Mouse (Mus musculus): Measurements from ENCODE around the gene Smad3. TPM values are rescaled to one million over a fixed set of nuclear protein-coding genes. Genes with fewer than 3 reads are reported as not detected.
A peak's percentile ranks its signal among the peaks of the same experiment; 100 is the strongest.

Gene Smad3
- total and polyA plus RNA-seq, 3 experiments, result 12.4 to 18.4 (median 13.0) TPM

GRCm38 (mm10) chr9:63704131-63704530, 53.7 kb downstream of the Smad3 start:
- Histone ChIP-seq H3K36me3 (ENCODE audit: control insufficient read depth, insufficient read depth, low read length) (0 out of 2 replicates have a peak, but pooled peaks cover 2% of the 10 kb centered on the region), H3K9ac (ENCODE audit: low read depth, low read length) (no peak overlapping the region), H3K27me3 (ENCODE audit: control insufficient read depth, insufficient read depth, low read length) (no peaks in the 10 kb centered on the region), H3K4me3 (no peak overlapping the region), H3K4me1 (ENCODE audit: control insufficient read depth, insufficient read depth, low read length) (peaks cover 21% of the 10 kb centered on the region), H3K27ac (no peak overlapping the region), H3K79me2 (replicated peaks; ENCODE audit: control insufficient read depth, insufficient read depth, low read length) (no peaks in the 10 kb centered on the region)
- no peak for DNase-seq
- no peak for TF ChIP-seq EP300 (IDR thresholded peaks at IDR 0.05; ENCODE audit: insufficient read depth, low read depth, low read length)
- no peak for TF ChIP-seq CTCF (IDR thresholded peaks at IDR 0.05)
- TF ChIP-seq POLR2A (IDR thresholded peaks at IDR 0.05; ENCODE audit: insufficient read depth, low read depth, low read length), result no peak
- intact Hi-C loops (cut with DNase I), result no loop called here
- 55% methylated on average over 5 of the region's 5 CpGs for WGBS

DNA sequence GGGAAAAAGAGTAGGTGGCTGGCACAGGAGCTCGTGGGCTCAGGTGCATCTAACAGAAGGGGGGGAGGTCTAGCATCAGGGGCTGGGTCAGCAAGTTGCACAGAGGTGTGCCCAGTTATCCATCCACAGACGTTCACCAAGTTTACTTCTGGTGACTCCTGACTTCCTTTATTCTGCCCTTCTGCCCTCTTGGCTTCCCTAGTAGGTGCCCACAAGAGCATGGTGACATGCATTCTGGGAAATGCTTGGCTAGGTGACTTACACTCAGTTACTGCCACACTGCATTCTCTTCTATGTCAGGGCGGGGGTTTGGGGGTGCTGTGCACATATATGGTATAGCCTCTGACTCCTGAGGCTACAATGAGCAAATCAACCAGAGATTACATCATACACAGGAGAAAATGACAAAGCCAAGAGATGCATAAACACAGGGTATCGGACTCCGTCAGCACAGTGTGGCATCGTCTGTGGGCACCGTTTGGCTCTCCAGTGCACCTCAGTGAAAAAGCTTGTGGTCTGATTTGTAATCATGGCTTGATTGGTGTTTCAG, 54.5 kb downstream of the Smad3 start:
- no peak for DNase-seq
- Histone ChIP-seq H3K9ac (ENCODE audit: low read depth, low read length) (no peak overlapping the region), H3K4me3 (no peak overlapping the region), H3K79me2 (replicated peaks; ENCODE audit: control insufficient read depth, insufficient read depth, low read length) (no peaks in the 10 kb centered on the region), H3K4me1 (ENCODE audit: control insufficient read depth, insufficient read depth, low read length) (peaks cover 25% of the 10 kb centered on the region), H3K27me3 (ENCODE audit: control insufficient read depth, insufficient read depth, low read length) (no peaks in the 10 kb centered on the region), H3K27ac (no peak overlapping the region), H3K36me3 (ENCODE audit: control insufficient read depth, insufficient read depth, low read length) (0 out of 2 replicates have a peak, but pooled peaks cover 2% of the 10 kb centered on the region)
- intact Hi-C loops (cut with DNase I), result no loop called here
- WGBS, result 83% methylated on average over 7 of the region's 7 CpGs
- TF ChIP-seq CTCF (IDR thresholded peaks at IDR 0.05) (no peak), POLR2A (IDR thresholded peaks at IDR 0.05; ENCODE audit: insufficient read depth, low read depth, low read length) (no peak), EP300 (IDR thresholded peaks at IDR 0.05; ENCODE audit: insufficient read depth, low read depth, low read length) (no peak)

DNA sequence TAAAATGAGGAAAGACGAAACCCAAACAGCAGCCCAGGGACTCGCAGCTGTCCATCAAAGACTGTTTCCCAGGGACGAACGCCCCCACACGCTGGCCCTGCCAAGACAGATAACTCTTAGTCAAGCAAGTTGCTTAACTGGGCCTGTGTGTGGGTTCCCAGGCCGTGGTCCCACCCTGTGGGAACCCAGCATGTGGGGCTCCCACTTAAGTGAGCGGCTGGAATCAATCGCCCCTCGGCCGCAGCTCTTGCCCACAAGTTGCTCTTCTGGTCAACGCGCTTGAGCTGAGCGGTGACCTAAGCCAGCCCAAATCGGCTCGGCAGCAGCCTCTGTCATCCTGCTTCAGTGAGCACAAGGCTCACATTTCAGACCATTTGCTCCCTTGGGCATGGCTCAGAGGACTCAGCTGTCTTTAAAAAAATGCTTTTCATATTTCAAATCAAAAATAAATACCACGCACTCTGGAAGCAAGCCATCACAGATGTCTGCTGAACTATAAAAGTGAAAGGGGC, 55.2 kb downstream of the Smad3 start:
- no peak overlapping the region for H3K9ac ChIP-seq (ENCODE audit: low read depth, low read length)
- H3K79me2 ChIP-seq (replicated peaks; ENCODE audit: control insufficient read depth, insufficient read depth, low read length), result no peaks in the 10 kb centered on the region
- intact Hi-C loops (cut with DNase I), result no loop called here
- 69% methylated on average over 16 of the region's 16 CpGs for WGBS
- DNase-seq, result peak; percentile 49 to 51
- TF ChIP-seq CTCF (IDR thresholded peaks at IDR 0.05) (no peak), EP300 (IDR thresholded peaks at IDR 0.05; ENCODE audit: insufficient read depth, low read depth, low read length) (no peak), POLR2A (IDR thresholded peaks at IDR 0.05; ENCODE audit: insufficient read depth, low read depth, low read length) (no peak)
- 0 out of 2 replicates have a peak, but pooled peaks cover 2% of the 10 kb centered on the region for H3K36me3 ChIP-seq (ENCODE audit: control insufficient read depth, insufficient read depth, low read length)
- H3K4me3 ChIP-seq, result no peak overlapping the region
- peaks cover 30% of the 10 kb centered on the region for H3K4me1 ChIP-seq (ENCODE audit: control insufficient read depth, insufficient read depth, low read length)
- H3K27ac ChIP-seq, result no peak overlapping the region
- no peaks in the 10 kb centered on the region for H3K27me3 ChIP-seq (ENCODE audit: control insufficient read depth, insufficient read depth, low read length)

GRCm38 (mm10) chr9:63701957-63702309, 55.9 kb downstream of the Smad3 start:
- Histone ChIP-seq H3K36me3 (ENCODE audit: control insufficient read depth, insufficient read depth, low read length) (0 out of 2 replicates have a peak, but pooled peaks cover 2% of the 10 kb centered on the region), H3K9ac (ENCODE audit: low read depth, low read length) (no peak overlapping the region), H3K4me1 (ENCODE audit: control insufficient read depth, insufficient read depth, low read length) (peaks cover 29% of the 10 kb centered on the region), H3K4me3 (no peak overlapping the region), H3K27ac (no peak overlapping the region), H3K27me3 (ENCODE audit: control insufficient read depth, insufficient read depth, low read length) (no peaks in the 10 kb centered on the region), H3K79me2 (replicated peaks; ENCODE audit: control insufficient read depth, insufficient read depth, low read length) (no peaks in the 10 kb centered on the region)
- WGBS, result 92% methylated on average over 4 of the region's 4 CpGs
- no peak for TF ChIP-seq POLR2A (IDR thresholded peaks at IDR 0.05; ENCODE audit: insufficient read depth, low read depth, low read length)
- TF ChIP-seq CTCF (IDR thresholded peaks at IDR 0.05), result no peak
- no peak for TF ChIP-seq EP300 (IDR thresholded peaks at IDR 0.05; ENCODE audit: insufficient read depth, low read depth, low read length)
- DNase-seq, result no peak
- intact Hi-C loops (cut with DNase I), result no loop called here

DNA sequence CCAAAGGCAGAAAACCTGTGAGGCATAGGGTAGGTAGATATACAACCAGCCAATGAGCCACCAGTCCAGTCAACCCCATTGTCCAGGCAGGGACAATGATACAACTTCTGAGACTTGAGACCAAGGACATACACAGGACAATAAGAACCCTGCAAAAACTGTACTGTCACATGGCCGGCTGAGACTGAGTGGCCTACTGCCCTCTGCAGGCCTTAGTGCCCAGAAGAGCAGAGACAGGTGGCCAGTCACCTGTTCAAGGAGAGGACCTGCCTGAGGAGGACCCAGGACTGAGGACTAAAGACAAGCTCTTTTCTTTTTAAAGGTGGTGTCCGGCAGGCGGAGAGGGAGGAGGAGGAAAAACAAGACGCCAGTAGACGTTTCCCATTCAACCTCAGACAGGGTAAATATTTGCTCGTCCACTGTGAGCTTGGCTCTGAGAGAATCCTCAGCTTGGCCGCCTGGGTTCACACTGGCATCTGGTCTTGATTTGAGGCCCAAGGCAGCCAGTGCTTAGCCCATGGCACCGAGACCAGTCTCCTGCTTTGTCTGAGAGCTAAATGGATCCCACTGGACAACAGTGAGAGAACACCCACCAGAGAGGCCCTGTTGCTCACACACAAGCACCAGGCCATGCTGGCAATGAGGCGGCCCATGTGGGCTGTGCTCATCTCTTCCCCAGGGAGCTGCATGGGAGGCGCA, 56.4 kb downstream of the Smad3 start:
- H3K4me3 ChIP-seq, result no peak overlapping the region
- H3K9ac ChIP-seq (ENCODE audit: low read depth, low read length), result no peak overlapping the region
- H3K36me3 ChIP-seq (ENCODE audit: control insufficient read depth, insufficient read depth, low read length), result 0 out of 2 replicates have a peak, but pooled peaks cover 2% of the 10 kb centered on the region
- no peaks in the 10 kb centered on the region for H3K27me3 ChIP-seq (ENCODE audit: control insufficient read depth, insufficient read depth, low read length)
- H3K79me2 ChIP-seq (replicated peaks; ENCODE audit: control insufficient read depth, insufficient read depth, low read length), result no peaks in the 10 kb centered on the region
- 90% methylated on average over 10 of the region's 10 CpGs for WGBS
- H3K27ac ChIP-seq, result no peak overlapping the region
- intact Hi-C loops (cut with DNase I), result no loop called here
- peaks cover 26% of the 10 kb centered on the region for H3K4me1 ChIP-seq (ENCODE audit: control insufficient read depth, insufficient read depth, low read length)
- no peak for DNase-seq
- no peak for TF ChIP-seq EP300 (IDR thresholded peaks at IDR 0.05; ENCODE audit: insufficient read depth, low read depth, low read length)
- no peak for TF ChIP-seq CTCF (IDR thresholded peaks at IDR 0.05)

DNA sequence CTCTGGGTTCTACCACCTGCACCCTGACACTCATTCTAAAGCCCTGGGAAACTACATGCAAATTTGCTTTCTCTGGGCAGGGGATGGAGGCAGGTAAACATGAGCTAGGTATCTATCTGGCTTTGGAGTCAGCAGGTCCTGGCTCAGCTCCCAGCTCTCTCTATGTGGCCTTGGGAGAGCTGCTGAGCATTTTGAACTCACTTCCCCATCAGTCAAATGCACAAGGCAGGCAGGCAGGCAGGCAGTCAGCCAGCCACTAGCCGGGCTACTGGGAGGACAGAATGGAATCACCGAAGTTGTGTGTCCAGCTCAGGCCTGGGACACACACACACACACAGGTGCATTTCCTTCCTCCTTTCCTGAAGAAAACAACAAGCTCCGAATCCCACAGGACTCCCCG, 58.6 kb downstream of the Smad3 start:
- no peak for DNase-seq
- TF ChIP-seq POLR2A (IDR thresholded peaks at IDR 0.05; ENCODE audit: insufficient read depth, low read depth, low read length), result no peak
- no peak for TF ChIP-seq CTCF (IDR thresholded peaks at IDR 0.05)
- no peak for TF ChIP-seq EP300 (IDR thresholded peaks at IDR 0.05; ENCODE audit: insufficient read depth, low read depth, low read length)
- Histone ChIP-seq H3K27me3 (ENCODE audit: control insufficient read depth, insufficient read depth, low read length) (no peaks in the 10 kb centered on the region), H3K4me1 (ENCODE audit: control insufficient read depth, insufficient read depth, low read length) (peaks cover 15% of the 10 kb centered on the region), H3K27ac (no peak overlapping the region), H3K79me2 (replicated peaks; ENCODE audit: control insufficient read depth, insufficient read depth, low read length) (no peaks in the 10 kb centered on the region), H3K4me3 (no peak overlapping the region), H3K9ac (ENCODE audit: low read depth, low read length) (no peak overlapping the region), H3K36me3 (ENCODE audit: control insufficient read depth, insufficient read depth, low read length) (no peaks in the 10 kb centered on the region)
- intact Hi-C loops (cut with DNase I), result no loop called here
- 31% methylated on average over 4 of the region's 4 CpGs for whole genome bisulfite sequencing

Data from heart, adult 2 months (tissue).